Mouse (Mus musculus) embryonic fibroblast, embryonic 13.5 days (primary cell): ENCODE data around the gene Hgf. TPM values are rescaled to one million over a fixed set of nuclear protein-coding genes. Genes with fewer than 3 reads are reported as not detected.

Experiments
- H3K27ac ChIP-seq: 2 replicates; pipeline ENCODE4 v1.5.1; 2012; ENCODE audit warnings: low read length, control low read depth, inconsistent platforms; ENCODE audit not compliant: insufficient read depth
- H3K4me1 ChIP-seq: 2 replicates; pipeline ENCODE4 v1.6.1; 2011; ENCODE audit warnings: low read length; ENCODE audit not compliant: control insufficient read depth, insufficient read depth
- H3K4me3 ChIP-seq: 2 replicates; pipeline ENCODE4 v1.5.1; 2011; ENCODE audit warnings: mild to moderate bottlenecking, control low read depth, low read length; ENCODE audit not compliant: insufficient read depth
- CTCF ChIP-seq: IDR thresholded peaks from 2 replicates; pipeline ENCODE4 v1.5.1; 2011; ENCODE audit warnings: mild to moderate bottlenecking, control low read depth, low read length, moderate library complexity, borderline replicate concordance; ENCODE audit not compliant: insufficient read depth
- POLR2A ChIP-seq: IDR thresholded peaks from 2 replicates; pipeline ENCODE4 v1.6.1; 2011; ENCODE audit warnings: low read depth, mild to moderate bottlenecking, control low read depth, low read length, moderate library complexity
- polyA plus RNA-seq: library from polyadenylated mRNA; stranded (reverse); fragments of >200 nt; gene quantifications from 2 replicates; pipeline ENCODE4 v1.2.4, GENCODE M21; 2011; ENCODE audit warnings: low read depth; ENCODE audit not compliant: missing spikeins, insufficient read length

Hgf gene
- polyA plus RNA-seq, 1 experiment: 18.6 TPM

- no peaks in the 10 kb centered on the region for H3K4me1 ChIP-seq
- no peak overlapping the region for H3K4me3 ChIP-seq
- H3K27ac ChIP-seq: no peak overlapping the region
- TF ChIP-seq CTCF (no peak), POLR2A (no peak)
Observed at GRCm38 (mm10) chr5:16577882-16578742, 24.8 kb downstream of the Hgf start.

- TF ChIP-seq CTCF: no peak
- TF ChIP-seq POLR2A: no peak
- H3K4me3 ChIP-seq: no peak overlapping the region
- H3K4me1 ChIP-seq: 0 out of 2 replicates have a peak, but pooled peaks cover 5% of the 10 kb centered on the region
- no peak overlapping the region for H3K27ac ChIP-seq
Observed at GRCm38 (mm10) chr5:16595699-16596098, 42.4 kb downstream of the Hgf start.

DNA sequence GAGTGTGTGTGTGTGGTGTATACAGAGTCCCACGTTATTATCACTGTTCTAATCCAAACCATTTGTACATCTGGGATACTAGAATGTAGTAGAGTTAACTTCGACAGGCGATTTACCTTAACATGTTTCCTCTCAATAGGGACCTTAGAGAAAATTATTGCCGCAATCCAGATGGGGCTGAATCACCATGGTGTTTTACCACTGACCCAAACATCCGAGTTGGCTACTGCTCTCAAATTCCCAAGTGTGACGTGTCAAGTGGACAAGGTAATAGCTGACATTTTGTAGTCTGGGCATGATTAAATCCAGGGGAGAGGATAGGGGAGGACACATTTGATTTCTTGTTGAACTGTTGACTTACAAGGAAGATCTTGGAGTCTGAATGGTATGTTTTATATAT, 44.7 kb downstream of the Hgf start:
- Histone ChIP-seq H3K27ac (peak overlapping the region; percentile 54; the same call in 1 of the 2 replicates), H3K4me1 (peaks cover 5% of the 10 kb centered on the region; the same call in 1 of the 2 replicates), H3K4me3 (no peak overlapping the region)
- TF ChIP-seq CTCF (no peak), POLR2A (no peak)

DNA sequence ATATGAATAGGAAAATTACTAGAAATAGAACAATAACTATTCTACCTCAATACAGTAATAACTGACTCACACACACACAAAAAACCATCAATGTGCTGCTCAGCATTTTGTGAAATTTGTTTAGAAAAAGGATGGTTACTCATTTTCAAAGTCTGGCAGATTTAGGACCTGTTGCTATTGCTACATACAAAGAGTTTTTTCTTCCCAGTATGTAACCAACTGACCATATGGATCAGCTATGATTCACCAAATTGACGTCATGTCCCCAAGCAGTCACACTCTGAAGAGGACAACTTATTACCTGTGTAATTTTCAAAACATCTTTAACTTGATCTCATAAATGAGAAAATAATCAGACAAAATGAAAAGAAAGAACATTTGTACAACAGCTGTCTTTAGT, 48.2 kb downstream of the Hgf start:
- TF ChIP-seq POLR2A: no peak
- TF ChIP-seq CTCF: no peak
- Histone ChIP-seq H3K4me3 (no peak overlapping the region), H3K27ac (peak overlapping the region; percentile 61; the same call in 1 of the 2 replicates), H3K4me1 (peaks cover 5% of the 10 kb centered on the region; the same call in 1 of the 2 replicates)

- H3K27ac ChIP-seq: peak overlapping the region; percentile 65
- H3K4me1 ChIP-seq: peaks cover 2% of the 10 kb centered on the region
- TF ChIP-seq CTCF (no peak), POLR2A (no peak)
- H3K4me3 ChIP-seq: no peak overlapping the region
Observed at GRCm38 (mm10) chr5:16632996-16633395, 79.7 kb downstream of the Hgf start.

DNA sequence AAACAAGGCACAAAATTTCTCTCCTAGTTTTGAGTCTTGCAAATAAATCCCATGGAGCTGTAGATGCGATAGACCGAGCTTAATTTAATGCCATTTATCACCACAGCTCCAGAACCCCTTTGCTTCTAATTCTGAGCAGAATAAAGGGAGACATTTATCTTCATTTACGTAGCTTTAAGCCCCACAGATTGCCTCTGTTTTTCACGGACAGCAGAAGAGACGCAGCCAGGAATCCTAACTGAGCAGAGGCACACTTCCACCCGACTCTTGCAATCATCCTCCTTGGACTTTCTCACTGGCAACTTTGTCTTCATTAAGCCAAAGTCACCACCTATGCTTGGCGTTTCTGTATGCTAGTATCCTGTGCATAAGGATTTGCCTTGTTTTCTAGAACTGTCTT, 93.1 kb downstream of the Hgf start:
- TF ChIP-seq POLR2A (no peak), CTCF (no peak)

GRCm38 (mm10) chr5:16647701-16648100, 94.4 kb downstream of the Hgf start:
- TF ChIP-seq CTCF (no peak), POLR2A (no peak)
- no peak overlapping the region for H3K27ac ChIP-seq
- H3K4me1 ChIP-seq: peaks cover 2% of the 10 kb centered on the region
- no peak overlapping the region for H3K4me3 ChIP-seq

More for the DNA sequence above, 93.1 kb downstream of the Hgf start:
- no peak overlapping the region for H3K4me3 ChIP-seq
- H3K4me1 ChIP-seq: peaks cover 2% of the 10 kb centered on the region
- peak overlapping the region; percentile 61; the same call in 1 of the 2 replicates for H3K27ac ChIP-seq

DNA sequence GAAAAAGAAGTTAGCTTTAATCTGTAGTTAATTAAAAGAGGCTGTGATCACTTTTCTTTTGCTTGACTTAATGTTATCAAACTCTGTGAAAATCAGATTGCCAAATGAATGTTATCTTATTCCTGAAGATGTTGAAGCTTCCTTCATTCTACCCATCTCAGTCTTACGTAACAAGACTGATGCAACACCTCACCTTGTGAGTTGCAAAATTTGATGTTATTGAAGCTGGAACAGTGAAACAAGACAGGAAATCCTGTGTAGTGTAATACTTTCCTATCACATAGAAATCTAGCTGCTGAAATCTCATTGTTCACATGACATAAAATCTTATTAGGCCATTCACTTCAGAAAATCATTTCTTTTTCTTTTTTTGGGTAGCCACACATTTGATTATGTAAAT, 96.9 kb downstream of the Hgf start:
- Histone ChIP-seq H3K4me3 (no peak overlapping the region), H3K4me1 (no peaks in the 10 kb centered on the region), H3K27ac (no peak overlapping the region)
- TF ChIP-seq POLR2A (no peak), CTCF (no peak)

DNA sequence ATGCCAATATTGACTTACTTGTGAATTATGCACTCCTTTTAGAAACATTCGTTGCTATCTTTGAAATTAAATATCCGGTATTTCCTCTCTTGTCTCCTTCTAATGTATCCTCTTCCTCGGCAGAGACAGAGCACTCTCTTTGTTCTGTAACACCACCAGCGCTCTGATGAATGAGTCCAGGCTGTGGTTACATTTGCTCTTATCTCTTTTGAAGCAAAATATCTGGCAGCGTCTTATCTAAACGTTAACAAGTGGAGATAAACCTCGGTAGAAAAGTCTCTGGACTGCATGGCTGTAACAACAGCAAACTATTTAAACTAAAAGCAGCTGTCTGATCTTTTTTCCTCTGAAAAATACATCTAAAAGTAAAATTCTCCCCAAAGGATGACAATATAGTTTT, 100.7 kb downstream of the Hgf start:
- TF ChIP-seq POLR2A: no peak
- H3K4me3 ChIP-seq: no peak overlapping the region
- H3K4me1 ChIP-seq: no peaks in the 10 kb centered on the region
- no peak overlapping the region for H3K27ac ChIP-seq

Other genes with a start within 250 kb of the Hgf start
- gene Gm28710, start 238.3 kb downstream of the Hgf start, polyA plus RNA-seq: 0.33 TPM in 1 of 2 replicates, not detected in the other